Mouse (Mus musculus) CH12.LX (cell line): Measurements from ENCODE around the gene Dnajc13.

ENCODE experiments used
- CHD2 ChIP-seq: IDR thresholded peaks from 2 replicates; pipeline ENCODE4 v1.6.1; 2011; ENCODE audit warnings: low read length, improper control_type of control experiment
- CTCF ChIP-seq, 2 experiments: IDR thresholded peaks in 1 of 2; conservative IDR thresholded peaks in 1 of 2; 2 replicates each; pipeline ENCODE4 v1.5.1; 2011 to 2012; ENCODE audit warnings: low read depth in 2 of 2, low read length in 2 of 2, improper control_type of control experiment in 1 of 2, inconsistent platforms in 1 of 2, mild to moderate bottlenecking in 1 of 2, moderate library complexity in 1 of 2
- EP300 ChIP-seq: IDR thresholded peaks from 2 replicates; pipeline ENCODE4 v1.6.1; 2011; ENCODE audit warnings: low read length, improper control_type of control experiment
- ETS1 ChIP-seq: conservative IDR thresholded peaks from 2 replicates; pipeline ENCODE4 v1.6.1; 2012; ENCODE audit warnings: low read depth, mild to moderate bottlenecking, inconsistent platforms, low read length, improper control_type of control experiment, moderate library complexity
- NELFE ChIP-seq: IDR thresholded peaks from 2 replicates; pipeline ENCODE4 v1.6.1; 2011; ENCODE audit warnings: low read depth, low read length, improper control_type of control experiment
- POLR2A ChIP-seq: IDR thresholded peaks from 2 replicates; pipeline ENCODE4 v1.6.1; 2011; ENCODE audit warnings: low read depth, mild to moderate bottlenecking, improper control_type of control experiment, low read length
- RAD21 ChIP-seq: IDR thresholded peaks from 2 replicates; pipeline ENCODE4 v1.6.1; 2011; ENCODE audit warnings: low read depth, mild to moderate bottlenecking, low read length, improper control_type of control experiment, moderate library complexity
- SIN3A ChIP-seq: IDR thresholded peaks from 2 replicates; pipeline ENCODE4 v1.6.1; 2012; ENCODE audit warnings: low read length, improper control_type of control experiment, inconsistent platforms
- UBTF ChIP-seq: IDR thresholded peaks from 2 replicates; pipeline ENCODE4 v1.6.1; 2012; ENCODE audit warnings: low read depth, mild to moderate bottlenecking, inconsistent platforms, low read length, improper control_type of control experiment, moderate library complexity

DNA sequence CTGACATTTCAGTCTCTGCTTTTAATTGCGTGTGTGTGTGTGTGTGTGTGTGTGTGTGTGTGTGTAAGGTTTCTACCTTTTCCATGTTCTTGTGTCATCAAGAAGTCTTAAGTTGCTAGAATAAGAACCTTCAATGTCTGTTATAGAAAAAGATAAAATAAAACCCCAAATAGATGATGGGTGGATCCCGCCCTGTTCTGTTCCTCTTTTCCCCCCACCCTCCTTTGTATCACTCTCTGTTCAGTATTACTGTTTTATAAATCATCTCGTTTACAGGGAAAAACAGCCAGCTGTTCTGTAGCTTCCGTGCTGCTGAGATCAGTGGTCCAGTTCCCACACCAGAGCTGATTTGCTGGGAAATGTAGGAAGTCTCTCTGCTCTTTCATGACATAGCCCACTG, 9.3 kb upstream of the Dnajc13 start:
- TF ChIP-seq ETS1 (no peak), CTCF (conservative IDR thresholded peaks at IDR 0.05 in 1 of 2, IDR thresholded peaks at IDR 0.05 in 1 of 2; ENCODE audit: low read depth in 2 of 2, low read length in 2 of 2) (no peak), POLR2A (no peak), UBTF (no peak), CHD2 (no peak), SIN3A (no peak), RAD21 (no peak), NELFE (no peak), EP300 (no peak)
